Mouse (Mus musculus): Measurements from ENCODE around the gene Nuak1. TPM values are rescaled to one million over a fixed set of nuclear protein-coding genes. Genes with fewer than 3 reads are reported as not detected.

Gene Nuak1
- polyA plus RNA-seq, 1 experiment, result 84.1 TPM

DNA sequence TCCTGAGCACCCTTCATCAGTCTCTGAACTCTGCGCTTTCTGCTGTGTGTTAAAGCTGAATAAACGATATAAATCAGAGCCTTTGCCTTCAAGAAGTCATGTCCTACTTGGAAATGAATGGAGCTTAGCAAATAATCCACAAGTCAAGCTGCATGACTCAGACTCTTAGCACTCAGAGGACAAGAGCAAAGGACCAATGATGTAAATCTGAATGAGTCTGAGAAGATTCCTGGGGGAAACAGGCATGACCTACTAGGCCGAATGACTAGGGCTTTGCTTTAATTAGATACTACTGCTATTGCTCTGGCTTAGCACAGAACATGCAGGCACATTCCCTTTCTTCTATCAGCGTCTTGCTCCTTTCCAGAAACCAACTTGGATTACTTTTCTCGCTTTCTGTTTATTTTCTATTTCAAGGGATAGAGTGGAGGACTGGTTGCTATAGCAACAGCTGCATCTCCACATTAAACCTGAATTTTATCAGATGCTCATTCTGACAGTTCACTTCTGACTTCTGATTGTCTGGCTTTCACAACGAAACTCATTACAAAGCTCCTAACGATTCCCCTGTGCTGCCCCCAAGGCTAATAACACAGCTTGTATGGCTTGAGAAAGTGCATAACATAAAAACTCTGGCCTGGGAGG lies 40.2 kb downstream of the Nuak1 start:
- Histone ChIP-seq H3K27ac (ENCODE audit: insufficient read depth, low read length) (peak overlapping the region; percentile 76), H3K4me1 (ENCODE audit: control insufficient read depth, insufficient read depth, low read length) (peaks cover 31% of the 10 kb centered on the region), H3K4me3 (ENCODE audit: insufficient read depth, low read length) (no peak overlapping the region)
- no peak for TF ChIP-seq POLR2A (IDR thresholded peaks at IDR 0.05; ENCODE audit: low read depth, low read length)

DNA sequence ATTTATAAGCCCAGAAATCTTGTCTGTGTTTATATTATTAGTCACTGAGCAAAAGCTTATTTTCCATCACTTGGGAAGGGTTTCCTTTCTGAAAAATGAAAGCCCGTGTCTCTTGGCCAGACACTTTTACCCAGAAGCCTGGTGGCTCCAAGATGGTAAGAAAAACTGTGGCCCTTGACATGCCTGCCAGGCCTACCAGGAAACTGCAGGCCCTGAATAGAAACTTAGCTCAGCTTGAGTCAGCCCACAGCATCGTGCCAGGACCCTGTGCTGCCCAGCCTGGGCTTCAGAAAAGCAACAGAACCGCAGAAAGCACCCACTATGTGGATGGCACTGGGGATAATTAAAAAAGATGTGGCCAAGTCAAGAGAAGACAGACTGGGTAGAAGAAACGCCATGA lies 43.1 kb downstream of the Nuak1 start:
- TF ChIP-seq POLR2A (IDR thresholded peaks at IDR 0.05; ENCODE audit: low read depth, low read length) (no peak), CTCF (IDR thresholded peaks at IDR 0.05; ENCODE audit: borderline replicate concordance, insufficient read depth, low read length) (no peak)
- H3K4me3 ChIP-seq (ENCODE audit: insufficient read depth, low read length), result no peak overlapping the region
- H3K27ac ChIP-seq (ENCODE audit: insufficient read depth, low read length), result peak overlapping the region; percentile 91
- peaks cover 47% of the 10 kb centered on the region for H3K4me1 ChIP-seq (ENCODE audit: control insufficient read depth, insufficient read depth, low read length)

DNA sequence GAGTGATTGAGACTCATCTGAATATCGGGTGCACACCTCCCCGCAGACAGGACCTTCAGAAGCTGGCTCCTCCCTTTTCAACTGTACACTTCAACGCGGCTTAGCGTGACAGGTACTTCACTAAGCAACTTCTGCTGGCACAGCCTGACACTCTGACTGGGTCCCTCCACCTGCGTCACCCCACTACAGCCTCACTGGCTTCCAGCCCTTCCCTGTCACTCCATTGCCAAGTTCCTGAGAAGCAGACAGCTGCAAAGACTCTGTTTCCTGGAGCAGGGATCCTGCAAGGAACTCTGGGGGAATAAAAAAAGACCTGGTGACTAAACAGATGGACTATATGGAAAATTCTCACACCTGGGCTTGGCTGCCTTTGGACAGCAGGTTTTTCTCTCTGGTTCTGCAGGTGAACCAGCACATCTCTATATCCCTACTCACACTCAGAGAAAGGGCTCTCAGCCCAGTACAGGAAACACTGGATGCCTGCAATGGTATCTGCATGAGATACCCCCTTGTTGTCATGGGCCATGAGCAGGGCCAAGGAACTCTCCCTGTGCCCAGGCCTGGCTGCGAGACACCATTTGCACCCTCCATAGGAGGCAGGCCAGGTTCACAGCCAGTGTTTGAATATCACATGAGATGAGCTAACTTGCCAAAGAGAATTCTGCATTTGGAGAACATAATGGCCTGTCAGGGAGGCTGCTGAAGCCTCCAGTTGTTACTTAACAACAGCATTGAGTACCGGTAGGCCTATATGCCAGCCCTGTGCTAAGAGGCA lies 44.3 kb downstream of the Nuak1 start:
- no peak for TF ChIP-seq POLR2A (IDR thresholded peaks at IDR 0.05; ENCODE audit: low read depth, low read length)
- no peak for TF ChIP-seq CTCF (IDR thresholded peaks at IDR 0.05; ENCODE audit: borderline replicate concordance, insufficient read depth, low read length)
- Histone ChIP-seq H3K4me1 (ENCODE audit: control insufficient read depth, insufficient read depth, low read length) (peaks cover 51% of the 10 kb centered on the region), H3K27ac (ENCODE audit: insufficient read depth, low read length) (peak overlapping the region; percentile 91), H3K4me3 (ENCODE audit: insufficient read depth, low read length) (no peak overlapping the region)

- Histone ChIP-seq H3K4me1 (ENCODE audit: control insufficient read depth, insufficient read depth, low read length) (peaks cover 47% of the 10 kb centered on the region), H3K27ac (ENCODE audit: insufficient read depth, low read length) (peak overlapping the region; percentile 89; the same call in 1 of the 2 replicates)
- TF ChIP-seq CTCF (IDR thresholded peaks at IDR 0.05; ENCODE audit: borderline replicate concordance, insufficient read depth, low read length) (no peak), POLR2A (IDR thresholded peaks at IDR 0.05; ENCODE audit: low read depth, low read length) (no peak)
Measured at GRCm38 (mm10) chr10:84395259-84395658, 45.1 kb downstream of the Nuak1 start.

GRCm38 (mm10) chr10:84393881-84394280 lies 46.5 kb downstream of the Nuak1 start:
- H3K27ac ChIP-seq (ENCODE audit: insufficient read depth, low read length), result peak overlapping the region; percentile 89
- TF ChIP-seq CTCF (IDR thresholded peaks at IDR 0.05; ENCODE audit: borderline replicate concordance, insufficient read depth, low read length) (no peak), POLR2A (IDR thresholded peaks at IDR 0.05; ENCODE audit: low read depth, low read length) (no peak)
- no peak overlapping the region for H3K4me3 ChIP-seq (ENCODE audit: insufficient read depth, low read length)
- H3K4me1 ChIP-seq (ENCODE audit: control insufficient read depth, insufficient read depth, low read length), result peaks cover 51% of the 10 kb centered on the region

More at GRCm38 (mm10) chr10:84395259-84395658, 45.1 kb downstream of the Nuak1 start:
- H3K4me3 ChIP-seq (ENCODE audit: insufficient read depth, low read length), result no peak overlapping the region

- no peak for TF ChIP-seq POLR2A (IDR thresholded peaks at IDR 0.05; ENCODE audit: low read depth, low read length)
- TF ChIP-seq CTCF (IDR thresholded peaks at IDR 0.05; ENCODE audit: borderline replicate concordance, insufficient read depth, low read length), result no peak
- no peak overlapping the region for H3K4me3 ChIP-seq (ENCODE audit: insufficient read depth, low read length)
- H3K4me1 ChIP-seq (ENCODE audit: control insufficient read depth, insufficient read depth, low read length), result peaks cover 54% of the 10 kb centered on the region
- peak overlapping the region; percentile 89 for H3K27ac ChIP-seq (ENCODE audit: insufficient read depth, low read length)
Measured at GRCm38 (mm10) chr10:84393405-84393804, 47.0 kb downstream of the Nuak1 start.

DNA sequence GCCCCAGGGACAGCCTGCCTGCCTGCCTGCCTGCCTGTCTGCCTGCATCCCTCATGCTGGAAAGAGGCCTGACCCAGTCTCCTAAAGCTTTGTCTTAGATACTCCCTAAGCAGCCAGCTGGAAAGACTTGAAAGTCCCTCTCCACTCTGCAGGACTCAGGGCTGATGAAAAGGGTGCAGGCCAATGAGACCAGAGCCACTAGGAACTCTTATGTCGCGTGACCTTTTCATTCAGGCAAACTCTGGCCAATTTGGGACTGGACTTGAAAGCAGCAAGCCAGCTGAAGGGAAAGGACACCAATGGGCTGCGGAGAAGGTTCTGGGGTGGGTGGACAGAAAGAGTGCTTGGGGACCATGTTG lies 47.7 kb downstream of the Nuak1 start:
- Histone ChIP-seq H3K27ac (ENCODE audit: insufficient read depth, low read length) (peak overlapping the region; percentile 89), H3K4me1 (ENCODE audit: control insufficient read depth, insufficient read depth, low read length) (peaks cover 56% of the 10 kb centered on the region), H3K4me3 (ENCODE audit: insufficient read depth, low read length) (no peak overlapping the region)
- TF ChIP-seq POLR2A (IDR thresholded peaks at IDR 0.05; ENCODE audit: low read depth, low read length) (no peak), CTCF (IDR thresholded peaks at IDR 0.05; ENCODE audit: borderline replicate concordance, insufficient read depth, low read length) (no peak)

- no peak overlapping the region for H3K4me3 ChIP-seq (ENCODE audit: insufficient read depth, low read length)
- TF ChIP-seq CTCF (IDR thresholded peaks at IDR 0.05; ENCODE audit: borderline replicate concordance, insufficient read depth, low read length), result no peak
- 0 out of 2 replicates have a peak, but pooled peaks have one; percentile 4 for TF ChIP-seq POLR2A (IDR thresholded peaks at IDR 0.05; ENCODE audit: low read depth, low read length)
- H3K27ac ChIP-seq (ENCODE audit: insufficient read depth, low read length), result peak overlapping the region; percentile 89
- peaks cover 56% of the 10 kb centered on the region for H3K4me1 ChIP-seq (ENCODE audit: control insufficient read depth, insufficient read depth, low read length)
Measured at GRCm38 (mm10) chr10:84392027-84392722, 48.2 kb downstream of the Nuak1 start.

- no peak for TF ChIP-seq CTCF (IDR thresholded peaks at IDR 0.05; ENCODE audit: borderline replicate concordance, insufficient read depth, low read length)
- no peak for TF ChIP-seq POLR2A (IDR thresholded peaks at IDR 0.05; ENCODE audit: low read depth, low read length)
- H3K4me1 ChIP-seq (ENCODE audit: control insufficient read depth, insufficient read depth, low read length), result peaks cover 49% of the 10 kb centered on the region
- peak overlapping the region; percentile 89 for H3K27ac ChIP-seq (ENCODE audit: insufficient read depth, low read length)
- no peak overlapping the region for H3K4me3 ChIP-seq (ENCODE audit: insufficient read depth, low read length)
Measured at GRCm38 (mm10) chr10:84389707-84390106, 50.7 kb downstream of the Nuak1 start.

Data from embryonic fibroblast, embryonic 13.5 days (primary cell).